Mouse (Mus musculus) midbrain, embryonic 15.5 days (tissue): Measurements from ENCODE around the gene Tgif1. TPM values are rescaled to one million over a fixed set of nuclear protein-coding genes. Genes with fewer than 3 reads are reported as not detected.
"Not testable (repeated sequence)": the region's sequence is repeated elsewhere in the genome, so short reads cannot be mapped to it uniquely, and the experiment has no call there.

Experiments
- ATAC-seq: fragments of 200-750 bp; cut with Nextera tagmentation; replicated peaks from 2 replicates; pipeline ENCODE4 v1.8.0; 2017; ENCODE audit warnings: moderate TSS enrichment
- H3K27ac ChIP-seq: fragments of 300-500 bp; sonication (generic); 2 replicates; pipeline ENCODE4 v1.5.1; 2015; ENCODE audit warnings: mild to moderate bottlenecking, inconsistent platforms
- H3K27me3 ChIP-seq: fragments of 300-500 bp; sonication (generic); replicated peaks from 2 replicates; pipeline ENCODE4 v1.6.1; 2015; ENCODE audit warnings: inconsistent platforms
- H3K36me3 ChIP-seq: fragments of 300-500 bp; sonication (generic); replicated peaks from 2 replicates; pipeline ENCODE4 v1.6.1; 2015; ENCODE audit warnings: inconsistent platforms
- H3K4me1 ChIP-seq: fragments of 300-500 bp; sonication (generic); 2 replicates; pipeline ENCODE4 v1.6.1; 2015; ENCODE audit warnings: inconsistent platforms
- H3K4me2 ChIP-seq: fragments of 300-500 bp; sonication (generic); 2 replicates; pipeline ENCODE4 v1.6.1; 2015; ENCODE audit warnings: inconsistent platforms, mild to moderate bottlenecking, moderate library complexity
- H3K4me3 ChIP-seq: fragments of 300-500 bp; sonication (generic); 2 replicates; pipeline ENCODE4 v1.5.1; 2015; ENCODE audit warnings: mild to moderate bottlenecking, inconsistent platforms
- H3K9ac ChIP-seq: fragments of 300-500 bp; sonication (generic); 2 replicates; pipeline ENCODE4 v1.6.1; 2015; ENCODE audit warnings: mild to moderate bottlenecking, inconsistent platforms
- H3K9me3 ChIP-seq: fragments of 300-500 bp; sonication (generic); 2 replicates; pipeline ENCODE4 v1.6.1; 2016; ENCODE audit warnings: inconsistent platforms
- whole genome bisulfite sequencing: fragments of 180-500 bp; shearing (Covaris S2); methylation state at CpG from one replicate; pipeline ENCODE4 v1.1.7; 2015; ENCODE audit warnings: mixed read lengths; 5-methylcytosine and 5-hydroxymethylcytosine counted together
- polyA plus RNA-seq: library from polyadenylated mRNA; unstranded; fragments of >200 nt; fragmentation: Nextera tagmentation; extraction: Ambion mirVana; gene quantifications from 2 replicates; pipeline ENCODE4 v1.2.1, GENCODE M21; 2015

Tgif1 gene
- polyA plus RNA-seq, 1 experiment from 2014 or later, result 11.5 TPM

- peak; percentile 38 for ATAC-seq
- Histone ChIP-seq H3K9ac (peak overlapping the region; percentile 39), H3K4me2 (peak overlapping the region; percentile 75), H3K9me3 (no peaks in the 10 kb centered on the region), H3K4me3 (peak overlapping the region; percentile 41), H3K36me3 (no peaks in the 10 kb centered on the region), H3K27me3 (0 out of 2 replicates have a peak, but pooled peaks cover 3% of the 10 kb centered on the region), H3K4me1 (peaks cover 12% of the 10 kb centered on the region), H3K27ac (no peak overlapping the region)
- WGBS, result under 1% methylated on average over 10 of the region's 10 CpGs
These were observed 18.1 kb downstream of the Tgif1 start for GRCm38 (mm10) chr17:70835071-70835790.

GRCm38 (mm10) chr17:70834430-70834965, 18.8 kb downstream of the Tgif1 start:
- 1% methylated on average over 29 of the region's 29 CpGs for WGBS
- peaks cover 12% of the 10 kb centered on the region for H3K4me1 ChIP-seq
- no peak overlapping the region for H3K27ac ChIP-seq
- peak overlapping the region; percentile 41 for H3K4me3 ChIP-seq
- H3K9ac ChIP-seq, result peak overlapping the region; percentile 39
- no peaks in the 10 kb centered on the region for H3K9me3 ChIP-seq
- no peaks in the 10 kb centered on the region for H3K36me3 ChIP-seq
- H3K27me3 ChIP-seq, result 0 out of 2 replicates have a peak, but pooled peaks cover 3% of the 10 kb centered on the region
- peak overlapping the region; percentile 75 for H3K4me2 ChIP-seq
- ATAC-seq, result peak; percentile 72

- H3K4me3 ChIP-seq, result no peak overlapping the region
- 97% methylated on average over 9 of the region's 9 CpGs for WGBS
- no peak for ATAC-seq
- H3K36me3 ChIP-seq, result no peaks in the 10 kb centered on the region
- H3K27me3 ChIP-seq, result 0 out of 2 replicates have a peak, but pooled peaks cover 3% of the 10 kb centered on the region
- H3K9ac ChIP-seq, result no peak overlapping the region
- no peaks in the 10 kb centered on the region for H3K9me3 ChIP-seq
- peaks cover 12% of the 10 kb centered on the region for H3K4me1 ChIP-seq
- H3K4me2 ChIP-seq, result no peak overlapping the region
- no peak overlapping the region for H3K27ac ChIP-seq
These were observed 20.8 kb downstream of the Tgif1 start for GRCm38 (mm10) chr17:70832544-70832943.

GRCm38 (mm10) chr17:70831591-70831990, 21.8 kb downstream of the Tgif1 start:
- 87% methylated on average over 4 of the region's 4 CpGs for WGBS
- Histone ChIP-seq H3K9me3 (no peaks in the 10 kb centered on the region), H3K36me3 (no peaks in the 10 kb centered on the region), H3K4me2 (no peak overlapping the region), H3K4me1 (peaks cover 12% of the 10 kb centered on the region), H3K27me3 (no peaks in the 10 kb centered on the region), H3K4me3 (no peak overlapping the region), H3K9ac (no peak overlapping the region), H3K27ac (no peak overlapping the region)
- ATAC-seq, result no peak

- WGBS, result 73% methylated on average over 23 of the region's 23 CpGs
- no peak overlapping the region for H3K27ac ChIP-seq
- no peak overlapping the region for H3K9ac ChIP-seq
- peaks cover 7% of the 10 kb centered on the region for H3K4me1 ChIP-seq
- H3K36me3 ChIP-seq, result no peaks in the 10 kb centered on the region
- no peak overlapping the region for H3K4me3 ChIP-seq
- no peak overlapping the region for H3K4me2 ChIP-seq
- no peaks in the 10 kb centered on the region for H3K27me3 ChIP-seq
- no peaks in the 10 kb centered on the region for H3K9me3 ChIP-seq
- ATAC-seq, result no peak
These were observed 23.2 kb downstream of the Tgif1 start for GRCm38 (mm10) chr17:70829943-70830715.

- Histone ChIP-seq H3K4me2 (no peak overlapping the region), H3K27me3 (no peaks in the 10 kb centered on the region), H3K4me1 (peaks cover under 1% of the 10 kb centered on the region; the same call in 1 of the 2 replicates), H3K9me3 (no peaks in the 10 kb centered on the region), H3K27ac (no peak overlapping the region), H3K36me3 (no peaks in the 10 kb centered on the region), H3K9ac (no peak overlapping the region), H3K4me3 (no peak overlapping the region)
- ATAC-seq, result no peak
- 85% methylated on average over 6 of the region's 6 CpGs for WGBS
These were observed 24.1 kb downstream of the Tgif1 start for GRCm38 (mm10) chr17:70829217-70829616.

- 0 out of 2 replicates have a peak, but pooled peaks cover 2% of the 10 kb centered on the region for H3K27me3 ChIP-seq
- 89% methylated on average over 2 of the region's 2 CpGs for WGBS
- no peaks in the 10 kb centered on the region for H3K36me3 ChIP-seq
- no peak overlapping the region for H3K27ac ChIP-seq
- ATAC-seq, result no peak
- no peak overlapping the region for H3K4me2 ChIP-seq
- no peaks in the 10 kb centered on the region for H3K9me3 ChIP-seq
- H3K4me1 ChIP-seq, result no peaks in the 10 kb centered on the region
- H3K4me3 ChIP-seq, result no peak overlapping the region
- H3K9ac ChIP-seq, result no peak overlapping the region
These were observed 24.8 kb downstream of the Tgif1 start for GRCm38 (mm10) chr17:70828569-70828968.

- ATAC-seq, result no peak
- H3K36me3 ChIP-seq, result no peaks in the 10 kb centered on the region
- no peak overlapping the region for H3K4me2 ChIP-seq
- no peaks in the 10 kb centered on the region for H3K4me1 ChIP-seq
- no peak overlapping the region for H3K4me3 ChIP-seq
- H3K27ac ChIP-seq, result no peak overlapping the region
- 69% methylated on average over 4 of the region's 4 CpGs for WGBS
- 0 out of 2 replicates have a peak, but pooled peaks cover 6% of the 10 kb centered on the region for H3K27me3 ChIP-seq
- no peaks in the 10 kb centered on the region for H3K9me3 ChIP-seq
- no peak overlapping the region for H3K9ac ChIP-seq
These were observed 25.2 kb downstream of the Tgif1 start for GRCm38 (mm10) chr17:70828180-70828528.

GRCm38 (mm10) chr17:70827463-70828179, 25.7 kb downstream of the Tgif1 start:
- H3K4me1 ChIP-seq, H3K27me3 ChIP-seq, H3K9me3 ChIP-seq, H3K27ac ChIP-seq, ATAC-seq, H3K9ac ChIP-seq, H3K4me2 ChIP-seq, H3K36me3 ChIP-seq, H3K4me3 ChIP-seq: not testable (repeated sequence)
- 87% methylated on average over 11 of the region's 11 CpGs for WGBS

GRCm38 (mm10) chr17:70826227-70826626, 27.1 kb downstream of the Tgif1 start:
- Histone ChIP-seq H3K27ac (no peak overlapping the region), H3K9me3 (no peaks in the 10 kb centered on the region), H3K36me3 (no peaks in the 10 kb centered on the region), H3K4me3 (no peak overlapping the region), H3K9ac (no peak overlapping the region), H3K4me1 (no peaks in the 10 kb centered on the region), H3K27me3 (0 out of 2 replicates have a peak, but pooled peaks cover 6% of the 10 kb centered on the region), H3K4me2 (no peak overlapping the region)
- no peak; the same call in 1 of the 2 replicates for ATAC-seq
- 82% methylated on average over 12 of the region's 12 CpGs for WGBS

- no peak for ATAC-seq
- Histone ChIP-seq H3K4me1 (peaks cover 1% of the 10 kb centered on the region), H3K9ac (no peak overlapping the region), H3K4me3 (no peak overlapping the region), H3K27me3 (peaks cover 22% of the 10 kb centered on the region), H3K9me3 (no peaks in the 10 kb centered on the region), H3K4me2 (no peak overlapping the region), H3K27ac (no peak overlapping the region), H3K36me3 (no peaks in the 10 kb centered on the region)
- 88% methylated on average over 8 of the region's 8 CpGs for WGBS
These were observed 30.3 kb downstream of the Tgif1 start for GRCm38 (mm10) chr17:70823083-70823482.
